Mouse (Mus musculus): Measurements from ENCODE around the gene Rnf19b. TPM values are rescaled to one million over a fixed set of nuclear protein-coding genes. Genes with fewer than 3 reads are reported as not detected.
A peak's percentile ranks its signal among the peaks of the same experiment; 100 is the strongest.

The Rnf19b gene
- polyA plus RNA-seq, 1 experiment from 2014 or later = 9.1 TPM

DNA sequence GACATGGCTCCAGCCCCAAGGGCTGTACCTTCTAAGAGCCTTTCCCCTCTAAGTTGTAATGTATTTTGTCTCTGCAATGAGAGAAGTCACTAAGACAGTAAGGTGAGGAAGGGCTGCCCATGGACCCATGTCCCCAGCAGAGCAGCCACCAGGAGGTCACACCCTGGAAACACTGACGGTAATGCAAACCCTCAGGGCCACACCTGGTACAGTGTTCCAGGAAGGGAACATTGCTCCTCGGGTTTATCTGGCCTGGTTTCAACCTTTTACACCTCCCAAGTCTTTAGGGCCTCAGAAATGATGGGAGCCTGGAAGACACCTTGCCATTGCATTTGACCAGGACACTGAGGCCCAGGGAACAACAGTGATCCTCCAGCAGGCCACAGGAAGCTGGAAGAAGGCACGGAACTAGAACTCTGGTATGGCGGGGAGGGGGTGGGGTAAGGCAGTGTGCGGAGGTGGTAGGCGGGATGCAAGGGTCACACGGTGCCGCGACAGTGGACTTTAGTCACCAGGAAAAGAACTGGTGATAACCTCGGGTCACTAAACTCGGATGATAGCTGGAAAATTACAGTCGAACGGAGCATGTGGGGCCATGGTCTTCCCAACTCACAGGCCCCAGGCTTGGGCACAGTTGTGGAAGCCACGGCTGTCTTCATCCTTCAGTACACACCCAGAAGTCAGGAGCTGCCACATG, 44.2 kb downstream of the Rnf19b start:
- Histone ChIP-seq H3K27me3 (ENCODE audit: low read depth, poor library complexity, severe bottlenecking) (peaks cover 43% of the 10 kb centered on the region), H3K36me3 (no peaks in the 10 kb centered on the region), H3K9me3 (replicated peaks) (no peaks in the 10 kb centered on the region), H3K4me1 (peaks cover 17% of the 10 kb centered on the region), H3K27ac (no peak overlapping the region), H3K4me3 (no peak overlapping the region)
- WGBS = 84% methylated on average over 14 of the region's 14 CpGs
- DNase-seq (ENCODE audit: low spot score) = no peak

DNA sequence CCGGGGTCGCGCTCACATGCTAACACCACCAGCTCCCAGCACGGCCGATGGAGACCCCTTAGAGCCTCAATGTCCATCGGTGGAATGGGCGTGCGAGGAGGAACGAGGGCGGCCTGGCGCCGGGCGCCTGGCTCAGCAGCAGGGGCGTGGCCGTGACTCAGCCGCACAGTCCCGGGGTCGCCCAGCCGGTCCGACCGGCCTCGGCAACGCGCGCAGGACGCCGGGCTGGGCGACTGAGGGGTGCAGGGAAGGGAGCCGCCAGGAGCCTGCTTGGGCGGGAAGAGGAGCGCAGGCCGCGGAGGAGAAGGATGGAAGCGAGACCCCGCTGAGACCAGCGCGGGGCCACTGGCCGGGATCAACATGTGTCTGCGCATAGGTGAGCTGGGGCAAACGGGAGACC, 47.3 kb downstream of the Rnf19b start, which contains the start of gene Tmem54:
Gene Tmem54 (plus strand): TSS at position 193 of the 400 bp plus-strand sequence.
- Histone ChIP-seq H3K9me3 (replicated peaks) (no peaks in the 10 kb centered on the region), H3K36me3 (no peaks in the 10 kb centered on the region), H3K27me3 (ENCODE audit: low read depth, poor library complexity, severe bottlenecking) (peaks cover 58% of the 10 kb centered on the region), H3K27ac (no peak within 1 kb of the TSS), H3K4me1 (peaks cover 20% of the 10 kb centered on the region), H3K4me3 (peak within 1 kb of the TSS; percentile 49)
- under 1% methylated on average over 40 of the region's 40 CpGs for WGBS
- peak; percentile 63 for DNase-seq (ENCODE audit: low spot score)

DNA sequence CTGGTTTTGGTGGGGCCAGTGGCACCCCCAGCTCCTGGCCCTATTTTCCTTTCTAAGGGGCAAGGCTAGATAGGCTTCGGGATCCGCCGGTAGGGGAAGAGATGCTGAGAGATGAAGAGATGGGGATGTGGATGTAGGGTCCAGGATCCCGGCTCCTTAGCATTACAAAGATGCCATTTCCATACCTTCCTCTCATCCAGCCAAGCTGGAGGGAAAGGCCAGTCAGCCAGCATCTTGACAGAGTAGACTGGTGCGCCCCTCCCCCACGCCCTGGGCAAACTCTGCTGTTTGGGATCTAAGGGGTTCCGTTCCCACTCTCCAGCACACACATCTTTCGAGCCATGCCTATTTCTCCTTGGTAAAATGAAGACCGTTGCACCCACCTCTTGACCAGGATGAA, 48.0 kb downstream of the Rnf19b start:
- Histone ChIP-seq H3K27me3 (ENCODE audit: low read depth, poor library complexity, severe bottlenecking) (peaks cover 58% of the 10 kb centered on the region), H3K27ac (no peak overlapping the region), H3K4me3 (peak overlapping the region; percentile 49; the same call in 1 of the 2 replicates), H3K36me3 (no peaks in the 10 kb centered on the region), H3K9me3 (replicated peaks) (no peaks in the 10 kb centered on the region), H3K4me1 (peaks cover 22% of the 10 kb centered on the region)
- WGBS = 10% methylated on average over 9 of the region's 9 CpGs
- DNase-seq (ENCODE audit: low spot score) = no peak

DNA sequence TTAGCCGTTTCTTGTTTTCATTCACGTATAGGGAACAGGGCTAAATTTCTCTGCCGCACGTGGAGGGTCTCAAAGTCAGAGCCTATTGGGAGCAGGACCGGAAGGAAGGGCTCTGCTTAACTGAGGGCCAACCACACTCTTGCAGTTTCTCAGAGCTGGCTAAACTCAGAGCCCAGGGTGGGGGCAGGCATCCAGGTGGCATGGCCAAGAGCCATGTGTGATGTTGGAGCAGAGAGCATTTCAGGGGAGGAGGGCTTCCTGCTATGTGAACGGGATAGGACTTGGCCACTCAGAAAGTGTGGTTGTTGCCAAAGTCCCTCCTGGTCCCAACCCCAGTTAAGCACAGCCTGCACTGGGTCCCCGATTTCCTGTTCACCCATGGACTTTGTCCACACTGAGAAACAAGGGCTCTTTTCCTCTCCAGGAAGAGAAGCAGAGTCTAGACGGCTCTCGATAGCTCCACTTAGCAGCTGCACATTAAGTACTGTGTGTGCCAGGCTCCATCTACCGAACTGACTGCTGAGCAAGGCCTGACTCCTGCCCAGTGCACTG, 49.4 kb downstream of the Rnf19b start:
- WGBS = 76% methylated on average over 10 of the region's 10 CpGs
- H3K27me3 ChIP-seq (ENCODE audit: low read depth, poor library complexity, severe bottlenecking) = peaks cover 62% of the 10 kb centered on the region

DNA sequence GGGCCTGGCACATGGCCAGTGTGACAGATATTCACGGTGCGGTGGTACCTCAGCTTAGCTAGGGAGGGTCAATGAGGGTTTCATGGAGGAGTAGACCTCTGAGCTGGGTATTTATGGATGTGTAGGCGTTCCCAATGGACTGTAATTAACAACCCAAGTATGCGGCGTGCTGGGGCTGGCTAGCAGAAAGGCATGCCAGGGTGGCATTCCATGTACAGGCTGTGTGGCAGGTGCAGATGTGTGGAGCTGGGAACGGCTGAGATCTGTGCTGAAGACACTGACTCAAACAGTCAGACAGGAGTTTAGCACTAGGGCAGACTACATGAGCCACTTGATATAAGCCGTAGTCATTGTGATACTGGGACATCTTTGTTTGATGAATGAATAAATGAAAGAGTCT, 50.6 kb downstream of the Rnf19b start:
- peaks cover 38% of the 10 kb centered on the region for H3K4me1 ChIP-seq
- DNase-seq (ENCODE audit: low spot score) = no peak
- H3K4me3 ChIP-seq = no peak overlapping the region
- no peaks in the 10 kb centered on the region for H3K9me3 ChIP-seq (replicated peaks)
- H3K27ac ChIP-seq = no peak overlapping the region
- H3K27me3 ChIP-seq (ENCODE audit: low read depth, poor library complexity, severe bottlenecking) = peaks cover 62% of the 10 kb centered on the region
- no peaks in the 10 kb centered on the region for H3K36me3 ChIP-seq
- WGBS = 91% methylated on average over 7 of the region's 7 CpGs

More for the DNA sequence above, 49.4 kb downstream of the Rnf19b start:
- H3K36me3 ChIP-seq = no peaks in the 10 kb centered on the region
- peak; percentile 29 for DNase-seq (ENCODE audit: low spot score)
- peaks cover 30% of the 10 kb centered on the region for H3K4me1 ChIP-seq
- H3K4me3 ChIP-seq = no peak overlapping the region
- H3K27ac ChIP-seq = no peak overlapping the region
- no peaks in the 10 kb centered on the region for H3K9me3 ChIP-seq (replicated peaks)

DNA sequence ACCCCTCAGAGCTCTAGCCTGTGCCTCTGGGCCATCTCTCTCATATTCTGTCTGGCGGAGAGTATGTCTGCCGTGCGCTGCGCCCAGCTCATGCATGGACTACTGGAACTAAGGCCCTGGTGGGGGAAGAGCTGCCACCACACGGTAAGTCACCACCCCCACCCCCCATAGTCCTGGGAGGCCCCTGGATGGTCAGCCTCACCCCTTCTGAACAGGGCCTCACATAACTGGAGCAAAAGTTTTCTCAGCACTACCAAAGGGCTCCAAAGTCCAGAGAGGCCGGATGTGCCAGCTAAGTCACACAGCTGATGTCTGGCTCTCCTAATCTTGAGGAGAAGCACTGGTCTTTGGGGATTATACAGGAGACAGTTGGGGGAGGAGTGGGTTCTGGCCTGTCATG, 52.7 kb downstream of the Rnf19b start:
- H3K4me1 ChIP-seq = peaks cover 39% of the 10 kb centered on the region
- no peak overlapping the region for H3K27ac ChIP-seq
- H3K27me3 ChIP-seq (ENCODE audit: low read depth, poor library complexity, severe bottlenecking) = peaks cover 54% of the 10 kb centered on the region
- no peaks in the 10 kb centered on the region for H3K36me3 ChIP-seq
- 90% methylated on average over 6 of the region's 6 CpGs for WGBS
- no peak overlapping the region for H3K4me3 ChIP-seq
- no peaks in the 10 kb centered on the region for H3K9me3 ChIP-seq (replicated peaks)
- DNase-seq (ENCODE audit: low spot score) = no peak

DNA sequence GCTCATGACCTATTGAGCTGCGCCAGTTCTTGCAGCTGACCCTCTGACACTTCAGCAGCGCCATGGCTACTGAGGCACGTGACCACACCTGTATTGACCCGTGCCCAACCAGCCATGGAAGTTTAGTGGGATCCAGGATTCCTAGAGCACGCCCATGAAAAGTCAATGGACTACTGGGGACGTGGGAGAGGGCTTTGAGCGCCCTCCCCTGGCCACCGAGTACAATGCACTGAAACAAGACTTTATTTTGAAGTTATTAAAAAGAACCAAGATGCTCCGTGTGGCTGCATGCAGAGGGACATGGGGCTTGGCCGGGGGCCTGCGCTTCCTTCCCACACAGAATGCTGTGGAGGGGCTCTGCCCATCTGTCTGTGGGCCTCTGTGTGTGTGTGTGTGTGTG, 53.3 kb downstream of the Rnf19b start:
- no peak overlapping the region for H3K4me3 ChIP-seq
- H3K36me3 ChIP-seq = no peaks in the 10 kb centered on the region
- H3K9me3 ChIP-seq (replicated peaks) = no peaks in the 10 kb centered on the region
- DNase-seq (ENCODE audit: low spot score) = no peak
- WGBS = 66% methylated on average over 11 of the region's 11 CpGs
- peaks cover 34% of the 10 kb centered on the region for H3K4me1 ChIP-seq
- H3K27me3 ChIP-seq (ENCODE audit: low read depth, poor library complexity, severe bottlenecking) = peaks cover 49% of the 10 kb centered on the region
- no peak overlapping the region for H3K27ac ChIP-seq

DNA sequence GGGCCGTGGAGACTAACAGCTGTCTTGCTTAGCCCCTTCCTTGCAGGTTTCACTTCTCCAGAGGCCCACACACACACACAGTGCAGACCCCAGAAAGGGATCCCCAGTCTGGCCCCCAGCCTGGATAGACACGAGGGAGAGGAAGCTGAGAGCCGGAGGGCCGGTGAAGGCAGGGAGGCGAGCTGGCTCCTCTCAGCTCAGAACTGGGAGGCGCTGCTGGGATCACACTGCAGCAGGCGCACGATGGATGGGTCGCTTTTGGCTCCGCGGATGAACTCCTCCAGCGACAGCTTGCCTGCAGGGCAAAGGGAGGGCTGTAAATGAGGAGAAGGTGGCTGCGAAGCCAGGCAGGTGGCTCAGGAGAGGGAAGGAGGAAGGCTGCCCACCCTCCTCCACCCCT, 54.2 kb downstream of the Rnf19b start:
- no peak for DNase-seq (ENCODE audit: low spot score)
- 71% methylated on average over 13 of the region's 13 CpGs for WGBS
- Histone ChIP-seq H3K36me3 (no peaks in the 10 kb centered on the region), H3K4me3 (no peak overlapping the region), H3K27ac (no peak overlapping the region), H3K27me3 (ENCODE audit: low read depth, poor library complexity, severe bottlenecking) (peaks cover 45% of the 10 kb centered on the region), H3K9me3 (replicated peaks) (no peaks in the 10 kb centered on the region), H3K4me1 (peaks cover 31% of the 10 kb centered on the region)

DNA sequence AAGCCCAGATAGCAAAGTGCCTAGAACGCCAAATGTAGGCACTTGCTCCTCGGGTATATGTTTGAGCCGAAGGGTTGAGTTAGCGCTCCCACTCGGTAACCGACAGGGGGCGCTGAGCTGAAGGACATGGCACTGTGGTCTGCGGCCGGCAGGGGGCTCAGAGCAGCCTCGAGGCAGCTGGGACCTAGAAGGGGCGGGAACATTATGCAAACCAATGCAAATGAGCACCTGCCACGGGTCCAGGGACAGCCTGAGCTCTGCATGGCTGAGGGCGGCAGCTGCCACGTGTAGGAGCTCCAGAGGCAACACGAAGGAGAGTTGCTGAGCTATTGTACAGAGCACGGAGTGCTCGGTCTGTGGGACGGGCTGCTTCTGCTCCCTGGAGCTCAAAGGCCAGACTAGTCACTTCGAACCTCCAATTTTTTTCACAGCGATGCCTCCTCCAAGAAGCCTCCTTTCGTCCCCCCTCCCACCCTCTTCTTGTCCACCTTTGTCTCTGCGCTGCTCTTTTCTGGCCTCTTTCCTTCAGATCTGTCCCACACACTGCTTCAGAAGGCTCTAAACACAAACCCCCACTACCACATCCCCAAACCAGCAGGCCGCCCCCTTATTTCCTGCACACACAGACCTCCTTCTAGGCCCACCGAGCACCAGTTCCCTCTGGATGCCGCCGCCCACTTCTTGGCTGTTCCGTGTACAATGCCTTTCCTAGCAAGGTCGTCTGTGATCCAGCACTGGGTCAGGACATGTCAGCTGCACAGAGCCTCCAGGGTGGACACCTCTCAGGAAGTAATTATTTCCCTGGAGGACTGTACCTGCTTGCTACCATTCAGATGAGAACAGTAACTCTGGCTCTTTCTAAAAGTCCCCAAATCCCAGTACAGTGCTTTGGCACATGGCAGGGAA, 55.3 kb downstream of the Rnf19b start:
- no peaks in the 10 kb centered on the region for H3K9me3 ChIP-seq (replicated peaks)
- DNase-seq (ENCODE audit: low spot score) = peak; percentile 91
- no peaks in the 10 kb centered on the region for H3K36me3 ChIP-seq
- H3K27me3 ChIP-seq (ENCODE audit: low read depth, poor library complexity, severe bottlenecking) = peaks cover 38% of the 10 kb centered on the region; the same call in 1 of the 2 replicates
- H3K4me1 ChIP-seq = peaks cover 31% of the 10 kb centered on the region
- H3K4me3 ChIP-seq = no peak overlapping the region
- H3K27ac ChIP-seq = peak overlapping the region; percentile 21; the same call in 1 of the 2 replicates
- WGBS = 36% methylated on average over 28 of the region's 28 CpGs

DNA sequence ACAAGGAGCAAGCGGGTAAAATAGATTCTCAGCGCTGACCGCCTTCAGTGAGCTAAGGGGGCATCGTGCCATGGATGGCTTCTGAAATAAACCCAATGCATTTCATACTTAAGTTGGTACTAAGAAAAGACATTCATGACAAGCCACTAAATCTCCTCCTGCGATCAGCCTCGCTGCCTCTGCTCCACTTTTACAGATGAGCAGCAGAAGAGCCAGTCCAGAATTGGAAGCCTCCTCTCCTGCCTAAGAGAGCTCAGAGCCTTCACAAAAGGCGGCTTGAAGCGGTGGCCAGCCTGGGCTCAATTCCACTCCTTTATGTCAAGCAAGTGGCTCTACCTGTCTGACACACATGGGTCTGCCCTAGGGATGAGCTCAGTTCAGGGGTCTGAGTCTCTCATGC, 58.6 kb downstream of the Rnf19b start:
- peaks cover 67% of the 10 kb centered on the region for H3K27me3 ChIP-seq (ENCODE audit: low read depth, poor library complexity, severe bottlenecking)
- no peak for DNase-seq (ENCODE audit: low spot score)
- H3K27ac ChIP-seq = no peak overlapping the region

DNA sequence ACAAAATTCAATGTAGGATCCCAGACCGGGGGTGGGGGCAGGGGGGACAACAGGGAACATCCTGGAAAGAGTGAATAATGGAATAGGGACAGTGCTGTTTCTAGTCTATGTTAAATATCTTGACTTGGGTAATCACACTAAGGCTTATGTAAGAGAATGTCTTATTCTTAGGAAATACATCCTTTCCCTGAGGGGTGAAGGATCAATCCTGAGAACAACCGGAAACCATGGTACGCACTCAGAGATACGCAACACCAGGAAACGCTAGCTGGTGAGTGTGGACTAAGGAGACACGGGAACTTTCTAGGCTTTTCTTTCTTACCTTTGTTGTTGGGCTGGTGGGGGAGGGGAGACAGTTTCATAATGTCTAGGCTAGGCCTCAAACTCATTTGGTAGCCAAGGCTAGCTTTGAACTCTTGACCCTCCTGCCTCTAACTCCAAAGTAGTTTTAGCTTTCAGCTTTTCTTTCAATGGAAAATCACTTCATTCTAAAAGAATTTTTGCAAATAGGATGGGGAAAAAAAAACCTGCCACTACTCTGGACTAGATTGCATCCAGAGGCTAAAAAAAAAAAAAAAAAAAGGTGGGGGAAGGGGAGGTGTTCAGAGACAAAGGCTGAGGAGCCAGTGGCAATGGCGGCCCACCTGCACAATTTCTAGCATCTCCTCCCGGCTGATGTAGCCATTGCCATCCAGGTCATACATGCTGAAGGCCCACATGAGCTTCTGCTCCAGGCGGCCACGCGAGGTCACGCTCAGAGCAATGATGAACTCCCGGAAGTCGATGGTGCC, 59.8 kb downstream of the Rnf19b start:
- whole genome bisulfite sequencing = 88% methylated on average over 14 of the region's 14 CpGs
- Histone ChIP-seq H3K4me1 (peaks cover 35% of the 10 kb centered on the region), H3K27ac (no peak overlapping the region), H3K27me3 (ENCODE audit: low read depth, poor library complexity, severe bottlenecking) (peaks cover 69% of the 10 kb centered on the region), H3K36me3 (no peaks in the 10 kb centered on the region), H3K4me3 (no peak overlapping the region), H3K9me3 (replicated peaks) (no peaks in the 10 kb centered on the region)
- DNase-seq (ENCODE audit: low spot score) = no peak

More for the DNA sequence above, 58.6 kb downstream of the Rnf19b start:
- WGBS = 95% methylated on average over 8 of the region's 8 CpGs
- Histone ChIP-seq H3K9me3 (replicated peaks) (no peaks in the 10 kb centered on the region), H3K36me3 (no peaks in the 10 kb centered on the region), H3K4me1 (peaks cover 38% of the 10 kb centered on the region), H3K4me3 (no peak overlapping the region)

DNA sequence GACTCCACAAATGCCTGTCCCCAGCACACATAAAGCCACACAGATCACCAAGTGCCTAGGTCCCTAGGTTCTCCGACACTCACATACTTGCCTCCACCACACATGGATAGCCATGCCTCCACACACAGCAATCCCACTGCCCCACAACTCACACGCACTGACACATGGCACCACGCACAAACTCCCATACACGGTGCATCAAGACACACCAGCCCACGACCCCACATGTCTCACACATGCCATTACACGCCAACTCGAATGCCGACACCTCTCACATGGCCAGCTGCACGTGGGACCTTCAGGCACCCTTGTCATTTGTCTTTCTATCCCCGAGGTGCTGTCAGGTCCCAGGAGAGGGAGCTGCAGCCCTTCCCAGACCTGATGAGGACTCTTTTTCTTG, 61.6 kb downstream of the Rnf19b start:
- H3K36me3 ChIP-seq = no peaks in the 10 kb centered on the region
- H3K4me1 ChIP-seq = peaks cover 30% of the 10 kb centered on the region
- 77% methylated on average over 10 of the region's 10 CpGs for WGBS
- H3K27me3 ChIP-seq (ENCODE audit: low read depth, poor library complexity, severe bottlenecking) = peaks cover 75% of the 10 kb centered on the region
- H3K9me3 ChIP-seq (replicated peaks) = no peaks in the 10 kb centered on the region
- no peak for DNase-seq (ENCODE audit: low spot score)
- H3K27ac ChIP-seq = no peak overlapping the region
- H3K4me3 ChIP-seq = no peak overlapping the region
